Mouse (Mus musculus): Measurements from ENCODE around the gene Cdc16.

DNA sequence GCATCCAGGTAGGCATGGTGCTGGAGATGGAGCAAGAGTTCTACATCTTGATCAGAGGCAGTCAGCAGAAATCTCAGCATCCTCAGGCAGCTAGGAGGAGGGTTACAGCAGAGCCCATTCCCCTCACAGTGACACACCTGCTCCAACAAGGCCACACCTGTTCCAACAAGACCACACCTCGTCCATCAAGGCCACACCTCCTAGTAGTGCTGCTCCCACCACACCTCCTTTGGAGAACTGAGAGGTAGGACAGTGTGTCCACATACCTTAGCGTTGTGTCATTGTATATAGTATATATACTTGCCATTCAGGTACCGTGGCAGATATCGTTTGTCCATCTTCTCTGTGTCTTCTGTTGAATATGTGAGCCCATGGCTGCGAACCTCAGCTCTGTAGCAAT lies 40.2 kb downstream of the Cdc16 start:
- TF ChIP-seq MAX (IDR thresholded peaks at IDR 0.05; ENCODE audit: low read depth) (no peak), MYOD1 (IDR thresholded peaks at IDR 0.05; ENCODE audit: control insufficient read depth in 1 of 3, insufficient read length in 2 of 3, low read depth in 2 of 3) (no peak), POLR2A (IDR thresholded peaks at IDR 0.05; ENCODE audit: insufficient read length, low read depth) (no peak)
